Mouse (Mus musculus): ENCODE measurements around the gene Crtc2. TPM values are rescaled to one million over a fixed set of nuclear protein-coding genes. Genes with fewer than 3 reads are reported as not detected.

Gene Crtc2
- polyA plus RNA-seq, 1 experiment = 32.4 TPM

DNA sequence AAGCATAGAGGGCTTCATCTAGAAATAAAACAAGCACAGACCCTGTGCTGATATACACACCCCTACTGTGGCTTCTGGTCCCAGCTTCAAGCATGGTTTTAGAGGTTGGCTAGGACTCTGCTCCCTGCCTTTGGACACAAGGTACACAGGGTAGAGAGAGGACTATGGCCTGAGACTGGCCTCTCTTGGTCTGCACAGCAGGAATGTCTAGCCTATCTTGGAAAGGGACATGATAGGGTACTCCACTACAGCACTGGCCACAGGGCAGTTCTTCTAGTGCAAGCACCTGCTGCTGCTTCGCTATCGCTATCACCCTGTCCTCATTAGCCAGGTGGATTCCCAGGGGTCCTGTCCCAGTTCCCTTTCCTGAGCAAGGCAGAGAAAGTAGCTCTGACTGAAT lies 12.7 kb upstream of the Crtc2 start:
- H3K4me3 ChIP-seq (ENCODE audit: low read depth, low read length) = no peak overlapping the region
- H3K27ac ChIP-seq (ENCODE audit: insufficient read depth, low read length) = no peak overlapping the region
- peaks cover 2% of the 10 kb centered on the region for H3K4me1 ChIP-seq (ENCODE audit: control insufficient read depth, insufficient read depth, low read length)
- peaks cover 2% of the 10 kb centered on the region; the same call in 1 of the 2 replicates for H3K36me3 ChIP-seq (ENCODE audit: control insufficient read depth, insufficient read depth, low read length, poor library complexity, severe bottlenecking)
- no peak overlapping the region for H3K9ac ChIP-seq (ENCODE audit: low read depth, poor library complexity, severe bottlenecking)
- H3K27me3 ChIP-seq (ENCODE audit: control insufficient read depth, insufficient read depth, low read length, poor library complexity, severe bottlenecking) = no peaks in the 10 kb centered on the region
- H3K9me3 ChIP-seq (replicated peaks; ENCODE audit: control insufficient read depth, insufficient read depth, low read length, poor library complexity, severe bottlenecking) = no peaks in the 10 kb centered on the region
- TF ChIP-seq POLR2A (IDR thresholded peaks at IDR 0.05; ENCODE audit: insufficient read depth, low read length) = no peak
- no peak for TF ChIP-seq EP300 (IDR thresholded peaks at IDR 0.05; ENCODE audit: insufficient read depth, low read depth, low read length)
- TF ChIP-seq CTCF (IDR thresholded peaks at IDR 0.05; ENCODE audit: low read depth, low read length) = no peak

GRCm38 (mm10) chr3:90241669-90242358 lies 12.1 kb upstream of the Crtc2 start:
- Histone ChIP-seq H3K9ac (ENCODE audit: low read depth, poor library complexity, severe bottlenecking) (no peak overlapping the region), H3K27me3 (ENCODE audit: control insufficient read depth, insufficient read depth, low read length, poor library complexity, severe bottlenecking) (no peaks in the 10 kb centered on the region), H3K4me1 (ENCODE audit: control insufficient read depth, insufficient read depth, low read length) (peaks cover 2% of the 10 kb centered on the region), H3K36me3 (ENCODE audit: control insufficient read depth, insufficient read depth, low read length, poor library complexity, severe bottlenecking) (no peaks in the 10 kb centered on the region), H3K27ac (ENCODE audit: insufficient read depth, low read length) (no peak overlapping the region), H3K4me3 (ENCODE audit: low read depth, low read length) (no peak overlapping the region), H3K9me3 (replicated peaks; ENCODE audit: control insufficient read depth, insufficient read depth, low read length, poor library complexity, severe bottlenecking) (no peaks in the 10 kb centered on the region)
- no peak for TF ChIP-seq POLR2A (IDR thresholded peaks at IDR 0.05; ENCODE audit: insufficient read depth, low read length)

- Histone ChIP-seq H3K36me3 (ENCODE audit: control insufficient read depth, insufficient read depth, low read length, poor library complexity, severe bottlenecking) (no peaks in the 10 kb centered on the region), H3K9ac (ENCODE audit: low read depth, poor library complexity, severe bottlenecking) (peak within 1 kb of the TSS; percentile 63), H3K4me1 (ENCODE audit: control insufficient read depth, insufficient read depth, low read length) (peaks cover 2% of the 10 kb centered on the region), H3K4me3 (ENCODE audit: low read depth, low read length) (peak within 1 kb of the TSS; percentile 65), H3K27me3 (ENCODE audit: control insufficient read depth, insufficient read depth, low read length, poor library complexity, severe bottlenecking) (no peaks in the 10 kb centered on the region), H3K9me3 (replicated peaks; ENCODE audit: control insufficient read depth, insufficient read depth, low read length, poor library complexity, severe bottlenecking) (no peaks in the 10 kb centered on the region), H3K27ac (ENCODE audit: insufficient read depth, low read length) (peak within 1 kb of the TSS; percentile 69)
- TF ChIP-seq CTCF (IDR thresholded peaks at IDR 0.05; ENCODE audit: low read depth, low read length) = no peak
- peak; percentile 28 for TF ChIP-seq POLR2A (IDR thresholded peaks at IDR 0.05; ENCODE audit: insufficient read depth, low read length)
- TF ChIP-seq EP300 (IDR thresholded peaks at IDR 0.05; ENCODE audit: insufficient read depth, low read depth, low read length) = no peak
Measured at GRCm38 (mm10) chr3:90242984-90243775, 10.8 kb upstream of the Crtc2 start, which contains the start of gene Creb3l4. Gene Creb3l4 (minus strand): TSS chr3:90243512.

- Histone ChIP-seq H3K9me3 (replicated peaks; ENCODE audit: control insufficient read depth, insufficient read depth, low read length, poor library complexity, severe bottlenecking) (no peaks in the 10 kb centered on the region), H3K36me3 (ENCODE audit: control insufficient read depth, insufficient read depth, low read length, poor library complexity, severe bottlenecking) (0 out of 2 replicates have a peak, but pooled peaks cover under 1% of the 10 kb centered on the region), H3K27me3 (ENCODE audit: control insufficient read depth, insufficient read depth, low read length, poor library complexity, severe bottlenecking) (no peaks in the 10 kb centered on the region), H3K4me3 (ENCODE audit: low read depth, low read length) (no peak overlapping the region), H3K4me1 (ENCODE audit: control insufficient read depth, insufficient read depth, low read length) (peaks cover 2% of the 10 kb centered on the region), H3K27ac (ENCODE audit: insufficient read depth, low read length) (no peak overlapping the region), H3K9ac (ENCODE audit: low read depth, poor library complexity, severe bottlenecking) (no peak overlapping the region)
- TF ChIP-seq POLR2A (IDR thresholded peaks at IDR 0.05; ENCODE audit: insufficient read depth, low read length) = no peak
- TF ChIP-seq CTCF (IDR thresholded peaks at IDR 0.05; ENCODE audit: low read depth, low read length) = no peak
- no peak for TF ChIP-seq EP300 (IDR thresholded peaks at IDR 0.05; ENCODE audit: insufficient read depth, low read depth, low read length)
Measured at GRCm38 (mm10) chr3:90245406-90245805, 8.6 kb upstream of the Crtc2 start.

GRCm38 (mm10) chr3:90247630-90247959 lies 6.4 kb upstream of the Crtc2 start:
- Histone ChIP-seq H3K4me1 (ENCODE audit: control insufficient read depth, insufficient read depth, low read length) (no peaks in the 10 kb centered on the region), H3K9ac (ENCODE audit: low read depth, poor library complexity, severe bottlenecking) (peak overlapping the region; percentile 86), H3K4me3 (ENCODE audit: low read depth, low read length) (peak overlapping the region; percentile 69), H3K36me3 (ENCODE audit: control insufficient read depth, insufficient read depth, low read length, poor library complexity, severe bottlenecking) (peaks cover 10% of the 10 kb centered on the region; the same call in 1 of the 2 replicates), H3K9me3 (replicated peaks; ENCODE audit: control insufficient read depth, insufficient read depth, low read length, poor library complexity, severe bottlenecking) (no peaks in the 10 kb centered on the region), H3K27ac (ENCODE audit: insufficient read depth, low read length) (peak overlapping the region; percentile 92), H3K27me3 (ENCODE audit: control insufficient read depth, insufficient read depth, low read length, poor library complexity, severe bottlenecking) (no peaks in the 10 kb centered on the region)
- TF ChIP-seq CTCF (IDR thresholded peaks at IDR 0.05; ENCODE audit: low read depth, low read length) = no peak
- no peak for TF ChIP-seq EP300 (IDR thresholded peaks at IDR 0.05; ENCODE audit: insufficient read depth, low read depth, low read length)
- no peak for TF ChIP-seq POLR2A (IDR thresholded peaks at IDR 0.05; ENCODE audit: insufficient read depth, low read length)

Data from ES-Bruce4 (cell line).